In the genomic region with DNA sequence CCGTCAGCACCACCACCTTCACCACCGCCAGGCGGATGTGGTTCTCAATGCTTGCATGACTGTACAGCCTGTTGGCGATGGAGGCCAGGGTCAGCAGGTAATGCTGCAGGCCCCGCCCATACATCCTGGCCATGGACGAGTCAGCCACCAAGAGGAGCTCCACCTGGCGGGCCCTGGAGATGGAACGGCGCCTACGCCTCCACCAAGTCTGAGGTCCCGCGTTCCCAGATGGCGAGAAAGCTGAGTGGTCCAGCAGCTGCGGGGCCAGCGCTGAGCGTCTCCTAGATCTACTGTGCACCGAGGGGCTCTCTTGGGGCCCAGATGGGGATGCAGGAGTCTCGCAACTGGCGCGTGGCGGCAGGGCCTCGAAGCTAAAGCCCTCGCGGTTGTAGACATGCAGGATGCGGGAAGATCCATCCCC, we compare ENCODE assay signal across 8 mouse cellular contexts. TPM values are rescaled to one million over a fixed set of nuclear protein-coding genes. Genes with fewer than 3 reads are reported as not detected.
A peak's percentile ranks its signal among the peaks of the same experiment; 100 is the strongest.
DNase-seq lines count a peak whose midpoint lies in the region; ATAC-seq and TF ChIP-seq lines count a peak whose summit lies in the region.

No protein-coding gene starts in this region.

- 19% methylated on average over 25 of the region's 25 CpGs for WGBS in forebrain, embryonic 14.5 days
- 15% methylated on average over 25 of the region's 25 CpGs for WGBS in hindbrain, embryonic 12.5 days
- WGBS in limb, embryonic 12.5 days = 15% methylated on average over 25 of the region's 25 CpGs
- WGBS in midbrain, embryonic 13.5 days = 20% methylated on average over 25 of the region's 25 CpGs

- no peaks in the 10 kb centered on the region for H3K36me3 ChIP-seq in forebrain, embryonic 14.5 days (ENCODE audit: control insufficient read depth, insufficient read depth, low read length)
- H3K36me3 ChIP-seq in hindbrain, embryonic 12.5 days = no peaks in the 10 kb centered on the region
- no peaks in the 10 kb centered on the region for H3K36me3 ChIP-seq in limb, embryonic 12.5 days
- no peaks in the 10 kb centered on the region for H3K36me3 ChIP-seq in midbrain, embryonic 13.5 days
- H3K36me3 ChIP-seq in testis, adult 2 months (ENCODE audit: control insufficient read depth, insufficient read depth, low read length) = no peaks in the 10 kb centered on the region

- peak overlapping the region; percentile 48 for H3K4me3 ChIP-seq in forebrain, embryonic 14.5 days (ENCODE audit: low read depth, low read length)
- peak overlapping the region; percentile 47 for H3K4me3 ChIP-seq in hindbrain, embryonic 12.5 days
- H3K4me3 ChIP-seq in limb, embryonic 12.5 days (replicated peaks) = peak overlapping the region; percentile 64
- H3K4me3 ChIP-seq in midbrain, embryonic 13.5 days (replicated peaks) = peak overlapping the region; percentile 61
- peak overlapping the region; percentile 76 for H3K4me3 ChIP-seq in testis, adult 2 months (ENCODE audit: control insufficient read depth, low read depth, low read length)

- peak overlapping the region; percentile 97 for H3K4me2 ChIP-seq in forebrain, embryonic 14.5 days (ENCODE audit: low read length)
- peak overlapping the region; percentile 95 for H3K4me2 ChIP-seq in hindbrain, embryonic 12.5 days (replicated peaks)
- H3K4me2 ChIP-seq in limb, embryonic 12.5 days = peak overlapping the region; percentile 93
- H3K4me2 ChIP-seq in midbrain, embryonic 13.5 days (replicated peaks) = peak overlapping the region; percentile 95

- TF ChIP-seq CTCF in testis, adult 2 months (IDR thresholded peaks at IDR 0.05; ENCODE audit: control insufficient read depth, insufficient read depth, insufficient replicate concordance, low read depth, low read length) = 0 out of 2 replicates have a peak, but pooled peaks have one; percentile 4

- H3K4me1 ChIP-seq in forebrain, embryonic 14.5 days (ENCODE audit: control insufficient read depth, insufficient read depth, low read length) = peaks cover 9% of the 10 kb centered on the region
- H3K4me1 ChIP-seq in hindbrain, embryonic 12.5 days = peaks cover 16% of the 10 kb centered on the region
- peaks cover 34% of the 10 kb centered on the region for H3K4me1 ChIP-seq in limb, embryonic 12.5 days (replicated peaks)
- H3K4me1 ChIP-seq in midbrain, embryonic 13.5 days (replicated peaks) = peaks cover 17% of the 10 kb centered on the region
- peaks cover 9% of the 10 kb centered on the region for H3K4me1 ChIP-seq in testis, adult 2 months (ENCODE audit: control insufficient read depth, insufficient read depth, low read length)

- H3K9ac ChIP-seq in forebrain, embryonic 14.5 days (ENCODE audit: low read length) = peak overlapping the region; percentile 73
- H3K9ac ChIP-seq in hindbrain, embryonic 12.5 days = peak overlapping the region; percentile 60
- H3K9ac ChIP-seq in limb, embryonic 12.5 days (replicated peaks) = peak overlapping the region; percentile 71
- peak overlapping the region; percentile 74 for H3K9ac ChIP-seq in midbrain, embryonic 13.5 days (replicated peaks)

- no peak overlapping the region for H3K27ac ChIP-seq in forebrain, embryonic 14.5 days (ENCODE audit: low read depth, low read length)
- H3K27ac ChIP-seq in hindbrain, embryonic 12.5 days = no peak overlapping the region
- peak overlapping the region; percentile 72; the same call in 1 of the 2 replicates for H3K27ac ChIP-seq in limb, embryonic 12.5 days
- no peak overlapping the region for H3K27ac ChIP-seq in midbrain, embryonic 13.5 days
- peak overlapping the region; percentile 41; the same call in 1 of the 2 replicates for H3K27ac ChIP-seq in testis, adult 2 months (ENCODE audit: control insufficient read depth, insufficient read depth, low read depth, low read length)

- ATAC-seq in forebrain, embryonic 14.5 days = peak; percentile 15
- ATAC-seq in hindbrain, embryonic 12.5 days (ENCODE audit: low FRiP score) = peak; percentile 47
- peak; percentile 38 for ATAC-seq in limb, embryonic 12.5 days (ENCODE audit: insufficient number of reproducible peaks, insufficient read depth, low FRiP score, low TSS enrichment, low read depth)
- ATAC-seq in midbrain, embryonic 13.5 days = peak; percentile 44
- no peak for ATAC-seq in CD4-positive, CD25-positive, alpha-beta regulatory T cell, adult 4 months

- no peak for TF ChIP-seq POLR2A in testis, adult 2 months (IDR thresholded peaks at IDR 0.05; ENCODE audit: control insufficient read depth, low read depth, low read length)

- DNase-seq in urinary bladder, adult 18-20 months (ENCODE audit: low spot score in 2 of 2) = peak; percentile 15 to 22
- DNase-seq in urinary bladder, postnatal 10 days (ENCODE audit: low spot score) = no peak
- peak; percentile 46 for DNase-seq in forebrain, embryonic 14.5 days (ENCODE audit: low spot score)

- no peaks in the 10 kb centered on the region for H3K9me3 ChIP-seq in forebrain, embryonic 14.5 days (replicated peaks; ENCODE audit: control insufficient read depth, low read length)
- no peaks in the 10 kb centered on the region for H3K9me3 ChIP-seq in hindbrain, embryonic 12.5 days (replicated peaks)
- no peaks in the 10 kb centered on the region for H3K9me3 ChIP-seq in limb, embryonic 12.5 days
- H3K9me3 ChIP-seq in midbrain, embryonic 13.5 days = no peaks in the 10 kb centered on the region

- H3K27me3 ChIP-seq in forebrain, embryonic 14.5 days (replicated peaks; ENCODE audit: control insufficient read depth, insufficient read depth, low read length) = no peaks in the 10 kb centered on the region
- H3K27me3 ChIP-seq in hindbrain, embryonic 12.5 days = peaks cover 8% of the 10 kb centered on the region; the same call in 1 of the 2 replicates
- H3K27me3 ChIP-seq in limb, embryonic 12.5 days = peaks cover 27% of the 10 kb centered on the region
- H3K27me3 ChIP-seq in midbrain, embryonic 13.5 days = peaks cover 22% of the 10 kb centered on the region
- H3K27me3 ChIP-seq in testis, adult 2 months (ENCODE audit: control insufficient read depth, insufficient read depth, low read length) = no peaks in the 10 kb centered on the region; the same call in 1 of the 2 replicates

RNA-seq across cellular contexts. Expression of gene Adamts5, which starts 2.3 kb away (rescaled TPM):
- polyA plus RNA-seq in forebrain, embryonic 14.5 days (2014; fragmentation: Nextera tagmentation; extraction: Ambion mirVana) = 1.5 and 1.6 TPM in 2 replicates
- polyA plus RNA-seq in hindbrain, embryonic 12.5 days (2016; fragmentation: Nextera tagmentation; extraction: Ambion mirVana) = 2.8 and 3.1 TPM in 2 replicates
- 7.5 and 8.2 TPM in 2 replicates for polyA plus RNA-seq in limb, embryonic 12.5 days (2016; fragmentation: Nextera tagmentation; extraction: Ambion mirVana)
- 0.93 and 1.1 TPM in 2 replicates for polyA plus RNA-seq in midbrain, embryonic 13.5 days (2015; fragmentation: Nextera tagmentation; extraction: Ambion mirVana)
- polyA plus RNA-seq in testis, adult 2 months (2012; rRNA removed) = 0.71 and 0.85 TPM in 2 replicates
- not detected for polyA plus RNA-seq in CD4-positive, CD25-positive, alpha-beta regulatory T cell, adult 4 months (2017; shearing (Covaris generic))

Comparison
In these comparisons a context has a peak if more than half of its experiments do, and no peak if none do; other contexts are left out.
1. H3K27ac ChIP-seq: peak in limb, embryonic 12.5 days (single experiment) and testis, adult 2 months (single experiment); none in forebrain, embryonic 14.5 days (single experiment), hindbrain, embryonic 12.5 days (single experiment) and midbrain, embryonic 13.5 days (single experiment).
2. Peak in every context shown above with its lines, with median percentiles within 50 percentile points of each other: H3K4me2 ChIP-seq, H3K4me3 ChIP-seq and H3K9ac ChIP-seq.